Mouse (Mus musculus): ENCODE results near the gene Far1.

Far1 gene

GRCm38 (mm10) chr7:113513286-113513962 lies at the start of gene Far1:
TSS of gene Far1 (plus strand) at chr7:113513834.
- peak; percentile 98 for DNase-seq

DNA sequence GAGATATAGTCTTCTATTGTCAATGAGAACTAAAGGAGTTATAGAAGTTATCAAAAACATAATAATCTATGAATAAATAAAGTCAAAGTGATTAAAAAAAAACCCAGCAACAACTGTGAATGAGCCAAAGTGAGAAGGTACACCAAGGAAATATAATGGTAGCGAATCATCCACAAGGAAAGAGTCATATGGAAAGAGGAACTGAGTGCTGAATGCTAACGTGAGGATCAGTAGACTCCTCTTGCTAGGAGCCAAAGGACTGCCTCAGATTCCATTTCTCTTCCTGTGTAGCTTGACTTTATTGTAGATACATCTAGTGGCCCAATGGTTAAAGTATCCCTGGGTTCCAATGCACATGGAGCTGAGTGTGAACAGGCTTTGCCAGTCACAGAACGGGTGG lies 45.3 kb upstream of the Far1 start:
- DNase-seq, result no peak

- no peak for DNase-seq
Measured at GRCm38 (mm10) chr7:113470671-113471070, 43.0 kb upstream of the Far1 start.

DNA sequence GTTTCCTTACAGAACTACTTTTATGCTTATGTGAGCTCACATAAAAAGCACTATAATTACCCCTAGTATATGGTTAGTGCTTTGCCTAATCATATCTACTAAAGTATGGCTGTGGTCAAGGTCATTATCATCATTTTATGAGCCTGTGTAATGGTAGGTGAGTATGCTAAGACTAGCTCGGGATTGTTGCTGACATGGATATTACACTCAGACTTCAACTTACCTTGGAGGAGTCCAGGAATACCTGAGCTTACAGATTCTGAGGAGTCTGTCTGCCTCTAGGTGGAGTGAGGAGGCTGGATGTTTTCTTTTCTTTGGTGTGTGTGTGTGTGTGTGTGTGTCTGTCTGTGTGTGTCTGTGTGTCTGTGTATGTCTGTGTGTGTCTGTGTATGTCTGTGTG lies 42.0 kb upstream of the Far1 start:
- no peak for DNase-seq

GRCm38 (mm10) chr7:113495792-113496191 lies 17.8 kb upstream of the Far1 start:
- no peak for DNase-seq

DNA sequence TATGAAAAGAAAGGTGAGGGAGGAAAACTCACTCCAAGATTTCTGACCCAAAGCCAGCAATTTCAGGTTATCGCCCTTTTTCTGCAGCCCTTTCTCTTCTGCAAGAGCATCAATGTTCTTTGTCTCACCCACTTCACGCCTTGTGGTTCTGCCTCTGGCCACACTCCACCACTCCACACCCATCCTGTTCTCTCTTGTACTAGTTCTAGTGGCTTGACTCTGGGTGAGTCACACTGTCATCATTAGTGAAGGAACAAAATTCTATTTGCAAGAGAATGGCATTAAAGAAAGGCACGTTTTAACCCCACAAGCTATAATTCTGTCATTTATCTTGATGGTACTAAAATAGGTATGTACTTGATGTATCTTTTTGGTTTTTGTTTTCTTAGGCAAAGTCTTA lies 15.2 kb upstream of the Far1 start:
- DNase-seq, result no peak

- DNase-seq, result no peak
Measured at GRCm38 (mm10) chr7:113499821-113500220, 13.8 kb upstream of the Far1 start.

DNA sequence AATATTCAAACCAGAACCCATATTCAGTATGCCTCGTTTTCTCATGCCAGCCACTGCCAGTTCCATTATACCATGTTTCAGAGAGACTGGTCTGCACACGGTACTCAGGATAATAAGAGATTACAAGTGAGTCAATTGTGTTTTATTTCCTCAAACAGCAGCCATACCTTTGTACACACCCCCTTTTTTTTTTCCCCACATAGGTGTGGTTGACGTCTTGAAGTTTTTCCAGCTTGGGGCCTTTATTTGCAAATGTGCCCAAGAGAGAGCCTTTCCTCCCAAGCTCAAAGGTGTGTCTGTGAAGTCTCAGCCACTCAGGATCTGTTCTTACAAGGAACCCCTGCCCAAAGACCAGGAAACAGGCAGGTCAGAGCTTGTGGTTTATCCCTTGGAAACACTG lies 11.2 kb upstream of the Far1 start:
- no peak for DNase-seq

DNA sequence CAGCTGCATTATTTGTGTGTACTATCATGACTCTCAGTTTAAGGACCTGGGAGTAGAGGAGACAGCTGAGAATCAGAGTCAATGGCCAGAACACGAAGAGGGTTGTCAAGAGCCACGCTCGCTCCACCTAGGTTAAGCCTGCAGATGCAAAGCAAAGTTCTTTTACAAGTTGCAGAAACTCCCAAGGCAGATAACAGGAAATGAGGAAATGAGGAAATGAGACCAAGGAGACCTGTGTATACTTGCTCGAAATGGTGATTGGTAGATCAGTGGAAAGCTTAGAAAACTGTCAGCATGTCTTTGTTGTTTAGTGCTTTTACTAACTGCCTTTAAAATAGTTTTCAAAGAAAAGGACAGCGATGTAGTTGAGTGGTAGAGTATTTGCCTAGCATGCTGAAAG lies 8.6 kb upstream of the Far1 start:
- no peak for DNase-seq

GRCm38 (mm10) chr7:113505516-113506045 lies 8.1 kb upstream of the Far1 start:
- DNase-seq, result no peak

GRCm38 (mm10) chr7:113507846-113508245 lies 5.8 kb upstream of the Far1 start:
- DNase-seq, result no peak

DNA sequence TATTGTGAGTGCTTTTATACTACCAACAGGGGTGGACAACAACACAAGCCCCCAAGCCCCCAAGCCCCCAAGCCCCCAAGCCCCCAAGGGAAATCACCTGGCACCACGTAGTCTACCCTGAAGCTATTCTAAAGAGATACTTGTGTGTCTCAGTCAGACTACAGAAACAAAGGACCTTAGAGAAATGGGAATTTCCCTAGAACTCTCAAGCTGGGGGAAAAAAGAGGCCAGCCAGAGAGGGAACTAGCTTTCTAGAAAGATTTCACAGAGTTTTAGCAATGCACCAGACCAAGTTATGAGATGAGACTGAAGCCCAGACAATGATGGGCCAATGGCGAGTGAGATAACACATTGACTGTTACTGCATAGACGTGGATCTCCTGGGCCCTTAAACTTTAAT lies 2.2 kb upstream of the Far1 start:
- no peak for DNase-seq

DNA sequence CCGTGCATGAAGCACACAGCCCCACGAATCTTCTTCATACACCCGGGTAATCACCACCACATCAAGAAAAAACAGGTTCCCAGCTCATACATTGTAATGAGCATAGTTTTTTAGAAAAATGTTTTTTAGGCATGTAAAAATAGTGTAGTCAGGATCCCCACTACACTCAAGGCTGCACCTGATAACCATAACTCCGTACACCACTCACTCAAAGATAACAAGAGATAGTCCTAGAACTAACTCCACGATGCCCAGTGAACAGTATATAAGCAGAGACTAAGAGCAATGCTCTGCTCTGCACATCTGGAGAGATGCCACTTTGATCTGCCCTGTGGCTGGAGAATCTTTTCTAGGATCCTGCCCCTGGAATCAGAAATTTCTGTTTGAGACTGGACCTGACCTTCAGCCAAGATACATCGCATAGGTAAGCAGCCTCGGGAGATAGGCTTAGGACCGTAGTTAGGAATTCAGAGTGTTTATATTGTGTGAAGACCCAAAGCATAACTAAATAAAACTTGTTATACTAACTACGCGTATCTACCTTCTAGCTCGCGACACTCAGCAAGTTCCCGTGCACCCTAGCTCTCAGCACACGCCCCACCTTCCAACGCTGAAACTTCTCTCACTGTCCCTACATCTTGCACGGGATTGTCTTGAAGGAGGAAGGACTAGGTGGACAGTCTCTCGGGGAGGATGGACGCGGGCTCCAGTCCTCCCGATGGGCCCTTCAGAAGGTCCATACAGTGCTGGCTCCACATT lies 928 bp upstream of the Far1 start:
- no peak for DNase-seq

DNA sequence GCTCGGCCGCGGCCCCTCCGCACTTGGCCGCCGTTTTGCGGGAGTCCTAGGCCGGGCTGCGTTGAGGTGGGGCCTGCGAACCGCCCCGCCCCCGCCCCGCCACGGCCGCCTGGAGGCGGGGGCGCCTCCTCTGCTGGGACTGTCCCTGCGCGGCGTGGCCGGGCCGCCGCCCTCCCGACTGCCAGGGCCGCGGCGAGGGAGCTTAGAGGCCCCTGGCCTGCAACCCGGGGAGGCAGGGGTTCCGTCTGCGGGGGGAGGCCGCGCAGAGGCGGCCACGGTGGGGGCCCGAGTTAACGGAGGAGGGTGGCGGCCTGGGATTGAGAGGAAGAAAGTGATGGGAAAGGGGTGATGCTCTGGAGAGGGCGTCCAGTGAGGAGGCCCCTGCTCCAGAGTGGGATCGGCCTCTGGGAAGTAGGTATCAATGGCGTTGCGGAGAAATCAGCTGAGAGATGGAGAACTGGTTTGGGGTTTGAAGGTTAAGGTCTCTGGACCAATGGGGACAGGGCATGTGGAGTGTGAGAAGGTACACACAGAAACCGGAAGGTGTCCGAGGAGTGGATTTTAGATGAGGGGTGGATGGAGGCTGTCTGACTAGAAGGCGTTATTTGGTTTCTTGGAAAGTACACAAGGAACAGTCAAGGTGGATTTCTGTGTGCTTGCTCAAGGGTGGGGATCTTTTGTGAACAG lies 472 bp downstream of the Far1 start:
- no peak for DNase-seq

DNA sequence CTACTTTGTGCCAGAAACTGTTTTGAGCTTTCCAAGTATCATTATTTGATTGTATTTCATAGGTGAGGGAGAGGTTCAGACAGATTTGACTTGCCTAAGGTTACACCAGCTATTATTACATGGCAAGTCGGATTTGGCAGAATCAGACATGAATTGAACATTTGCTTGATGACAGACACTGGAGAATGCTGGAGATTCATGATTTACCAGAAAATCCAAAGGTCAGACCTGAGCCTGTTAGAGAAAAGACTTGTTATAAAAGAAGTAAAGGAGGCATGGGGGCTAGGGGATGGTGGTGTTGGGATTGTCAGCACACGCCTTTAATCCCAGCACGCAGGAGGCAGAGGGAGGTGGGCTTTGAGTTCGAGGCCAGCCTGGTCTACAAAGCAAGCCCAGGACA lies 2.2 kb downstream of the Far1 start:
- no peak for DNase-seq

GRCm38 (mm10) chr7:113518419-113518818 lies 4.8 kb downstream of the Far1 start:
- DNase-seq, result no peak

GRCm38 (mm10) chr7:113518961-113519360 lies 5.3 kb downstream of the Far1 start:
- DNase-seq, result no peak

GRCm38 (mm10) chr7:113543158-113543557 lies 29.5 kb downstream of the Far1 start:
- no peak for DNase-seq

DNA sequence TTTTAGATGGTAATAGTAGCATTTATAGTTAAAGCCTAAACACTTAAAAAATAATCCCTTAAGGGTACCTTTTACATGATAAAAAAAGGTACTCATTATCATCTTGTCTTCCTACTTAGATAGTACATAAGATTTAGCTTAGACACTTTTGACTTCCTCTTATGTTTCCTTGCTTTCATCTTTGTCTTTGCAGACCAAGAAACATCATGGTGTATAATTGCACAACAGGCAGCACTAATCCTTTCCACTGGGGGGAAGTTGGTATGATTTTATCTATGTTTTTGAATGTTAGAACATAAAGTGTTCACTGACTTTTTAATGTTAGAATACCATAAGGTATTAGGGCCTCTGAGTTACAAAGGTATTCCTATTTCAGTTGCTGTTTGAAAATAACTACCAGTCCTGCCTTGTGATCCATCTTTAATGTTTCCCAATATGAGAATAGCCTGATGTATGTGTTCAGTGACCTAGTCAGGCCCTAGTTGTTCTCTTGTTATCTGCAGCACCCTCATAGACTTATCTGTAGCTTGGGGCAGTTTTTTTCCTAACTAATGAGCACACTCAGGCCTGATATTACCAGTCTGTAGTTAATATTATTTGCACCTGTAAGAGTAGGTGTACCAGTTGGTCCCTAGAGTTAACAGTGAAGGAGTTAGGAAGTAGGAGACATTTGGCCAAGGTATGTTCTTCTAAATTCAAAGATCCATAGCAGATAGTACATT lies 38.3 kb downstream of the Far1 start:
- DNase-seq, result no peak

GRCm38 (mm10) chr7:113552508-113552907 lies 38.9 kb downstream of the Far1 start:
- no peak for DNase-seq

DNA sequence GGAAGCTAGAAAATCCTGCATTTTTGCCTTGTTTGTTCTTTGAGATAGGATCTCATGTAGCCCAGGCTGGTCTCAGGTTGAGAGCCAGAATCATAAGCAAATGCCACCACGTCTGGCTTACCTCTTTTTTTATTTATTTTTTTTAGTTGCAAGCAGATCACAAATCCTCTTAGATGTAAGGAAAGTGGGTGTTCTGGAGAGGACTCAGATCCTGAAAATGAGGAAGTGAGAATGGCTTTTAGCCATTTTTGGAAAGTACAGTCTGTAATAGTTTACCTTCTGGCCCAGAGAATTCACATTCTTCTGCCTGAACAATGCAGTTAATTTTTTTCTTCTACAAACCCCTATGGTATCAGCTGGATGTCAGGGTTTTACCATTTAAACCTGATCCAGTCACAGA lies 42.5 kb downstream of the Far1 start:
- DNase-seq, result no peak

GRCm38 (mm10) chr7:113566892-113567291 lies 53.3 kb downstream of the Far1 start:
- no peak for DNase-seq

DNA sequence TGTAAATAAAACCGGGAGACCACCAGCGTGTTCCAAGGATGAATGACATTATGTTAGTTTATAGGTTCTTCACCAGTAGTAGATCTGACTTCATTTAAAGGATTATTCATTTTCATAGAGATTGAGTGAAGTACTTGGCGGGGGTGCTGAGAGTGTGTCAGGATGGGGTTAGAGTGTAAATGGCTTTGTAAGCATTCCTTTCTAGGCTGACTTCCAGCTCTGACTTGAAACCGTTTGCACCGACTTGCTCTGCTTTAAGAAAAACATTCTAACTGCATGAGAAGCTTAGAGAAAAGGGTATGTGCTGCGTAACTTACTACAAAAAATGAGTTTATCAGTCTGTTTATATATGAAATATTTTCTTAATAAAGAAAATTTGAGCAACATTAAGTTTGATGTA lies 57.5 kb downstream of the Far1 start:
- DNase-seq, result no peak

Measured in cerebellum, adult 11 months (tissue).